Mouse (Mus musculus): Measurements from ENCODE around the gene Pla2g15. TPM values are rescaled to one million over a fixed set of nuclear protein-coding genes. Genes with fewer than 3 reads are reported as not detected.

Pla2g15 gene
- polyA plus RNA-seq, 1 experiment from 2014 or later: 5.1 TPM

- WGBS: 89% methylated on average over 3 of the region's 3 CpGs
- H3K4me2 ChIP-seq (ENCODE audit: low read depth, low read length): no peak overlapping the region
- no peaks in the 10 kb centered on the region for H3K4me1 ChIP-seq (ENCODE audit: control insufficient read depth, insufficient read depth, low read length)
- H3K9me3 ChIP-seq (ENCODE audit: control insufficient read depth, low read length): no peaks in the 10 kb centered on the region
- H3K9ac ChIP-seq (replicated peaks; ENCODE audit: low read depth, low read length): no peak overlapping the region
- no peak for ATAC-seq (ENCODE audit: low read depth)
- H3K27ac ChIP-seq (ENCODE audit: low read depth, low read length): no peak overlapping the region
- H3K36me3 ChIP-seq (ENCODE audit: control insufficient read depth, insufficient read depth, low read length): peaks cover 10% of the 10 kb centered on the region; the same call in 1 of the 2 replicates
- no peak overlapping the region for H3K4me3 ChIP-seq (ENCODE audit: low read depth, low read length)
- no peaks in the 10 kb centered on the region for H3K27me3 ChIP-seq (ENCODE audit: control insufficient read depth, insufficient read depth, low read length)
These were observed 26.8 kb upstream of the Pla2g15 start for GRCm38 (mm10) chr8:106123443-106123842.

- WGBS: 95% methylated on average over 1 of the region's 1 CpGs
- Histone ChIP-seq H3K27me3 (ENCODE audit: control insufficient read depth, insufficient read depth, low read length) (no peaks in the 10 kb centered on the region), H3K4me1 (ENCODE audit: control insufficient read depth, insufficient read depth, low read length) (no peaks in the 10 kb centered on the region), H3K4me3 (ENCODE audit: low read depth, low read length) (no peak overlapping the region), H3K4me2 (ENCODE audit: low read depth, low read length) (no peak overlapping the region), H3K9me3 (ENCODE audit: control insufficient read depth, low read length) (no peaks in the 10 kb centered on the region), H3K36me3 (ENCODE audit: control insufficient read depth, insufficient read depth, low read length) (peaks cover 13% of the 10 kb centered on the region; the same call in 1 of the 2 replicates), H3K27ac (ENCODE audit: low read depth, low read length) (no peak overlapping the region), H3K9ac (replicated peaks; ENCODE audit: low read depth, low read length) (no peak overlapping the region)
- no peak for ATAC-seq (ENCODE audit: low read depth)
These were observed 24.1 kb upstream of the Pla2g15 start for GRCm38 (mm10) chr8:106126055-106126454.

- H3K4me2 ChIP-seq (ENCODE audit: low read depth, low read length): no peak overlapping the region
- H3K4me3 ChIP-seq (ENCODE audit: low read depth, low read length): no peak overlapping the region
- no peaks in the 10 kb centered on the region for H3K9me3 ChIP-seq (ENCODE audit: control insufficient read depth, low read length)
- H3K4me1 ChIP-seq (ENCODE audit: control insufficient read depth, insufficient read depth, low read length): no peaks in the 10 kb centered on the region
- no peak for ATAC-seq (ENCODE audit: low read depth)
- WGBS: 84% methylated on average over 3 of the region's 3 CpGs
- H3K27me3 ChIP-seq (ENCODE audit: control insufficient read depth, insufficient read depth, low read length): no peaks in the 10 kb centered on the region
- no peak overlapping the region for H3K27ac ChIP-seq (ENCODE audit: low read depth, low read length)
- H3K9ac ChIP-seq (replicated peaks; ENCODE audit: low read depth, low read length): no peak overlapping the region
- H3K36me3 ChIP-seq (ENCODE audit: control insufficient read depth, insufficient read depth, low read length): peaks cover 13% of the 10 kb centered on the region; the same call in 1 of the 2 replicates
These were observed 23.1 kb upstream of the Pla2g15 start for GRCm38 (mm10) chr8:106127054-106127453.

DNA sequence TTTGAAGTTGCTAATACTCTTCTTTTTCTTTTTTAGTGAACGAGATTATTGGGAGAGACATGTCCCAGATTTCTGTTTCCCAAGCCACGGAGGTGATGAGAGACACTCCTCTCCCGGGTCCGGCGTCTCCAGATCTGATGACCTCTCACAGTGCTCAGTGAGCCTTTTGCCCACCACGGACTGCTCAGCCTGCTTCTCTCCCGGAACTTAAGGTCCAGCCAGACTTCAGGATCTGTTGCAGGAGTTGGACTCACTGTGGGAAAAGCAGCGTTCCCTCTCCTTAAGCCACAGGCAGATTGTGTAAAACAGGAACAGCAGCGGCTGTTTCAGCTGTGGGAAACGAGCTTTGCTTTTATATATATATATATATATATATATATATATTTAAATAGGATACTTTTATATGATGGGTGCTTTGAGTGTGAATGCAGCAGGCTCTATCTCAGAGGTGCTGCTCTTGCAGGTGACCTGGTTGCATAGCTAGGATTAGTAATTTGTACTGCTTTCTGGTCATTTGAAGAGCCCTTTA lies 22.3 kb upstream of the Pla2g15 start:
- H3K9ac ChIP-seq (replicated peaks; ENCODE audit: low read depth, low read length): no peak overlapping the region
- ATAC-seq (ENCODE audit: low read depth): no peak
- 95% methylated on average over 10 of the region's 10 CpGs for WGBS
- H3K9me3 ChIP-seq (ENCODE audit: control insufficient read depth, low read length): no peaks in the 10 kb centered on the region
- peaks cover 3% of the 10 kb centered on the region; the same call in 1 of the 2 replicates for H3K27me3 ChIP-seq (ENCODE audit: control insufficient read depth, insufficient read depth, low read length)
- no peak overlapping the region for H3K4me3 ChIP-seq (ENCODE audit: low read depth, low read length)
- no peak overlapping the region for H3K27ac ChIP-seq (ENCODE audit: low read depth, low read length)
- no peaks in the 10 kb centered on the region for H3K4me1 ChIP-seq (ENCODE audit: control insufficient read depth, insufficient read depth, low read length)
- no peak overlapping the region for H3K4me2 ChIP-seq (ENCODE audit: low read depth, low read length)
- H3K36me3 ChIP-seq (ENCODE audit: control insufficient read depth, insufficient read depth, low read length): peaks cover 19% of the 10 kb centered on the region

GRCm38 (mm10) chr8:106129232-106129930 lies 20.8 kb upstream of the Pla2g15 start:
- Histone ChIP-seq H3K36me3 (ENCODE audit: control insufficient read depth, insufficient read depth, low read length) (peaks cover 19% of the 10 kb centered on the region), H3K27me3 (ENCODE audit: control insufficient read depth, insufficient read depth, low read length) (peaks cover 16% of the 10 kb centered on the region), H3K9ac (replicated peaks; ENCODE audit: low read depth, low read length) (no peak overlapping the region), H3K4me3 (ENCODE audit: low read depth, low read length) (no peak overlapping the region), H3K27ac (ENCODE audit: low read depth, low read length) (no peak overlapping the region), H3K9me3 (ENCODE audit: control insufficient read depth, low read length) (no peaks in the 10 kb centered on the region), H3K4me1 (ENCODE audit: control insufficient read depth, insufficient read depth, low read length) (no peaks in the 10 kb centered on the region), H3K4me2 (ENCODE audit: low read depth, low read length) (no peak overlapping the region)
- no peak for ATAC-seq (ENCODE audit: low read depth)

DNA sequence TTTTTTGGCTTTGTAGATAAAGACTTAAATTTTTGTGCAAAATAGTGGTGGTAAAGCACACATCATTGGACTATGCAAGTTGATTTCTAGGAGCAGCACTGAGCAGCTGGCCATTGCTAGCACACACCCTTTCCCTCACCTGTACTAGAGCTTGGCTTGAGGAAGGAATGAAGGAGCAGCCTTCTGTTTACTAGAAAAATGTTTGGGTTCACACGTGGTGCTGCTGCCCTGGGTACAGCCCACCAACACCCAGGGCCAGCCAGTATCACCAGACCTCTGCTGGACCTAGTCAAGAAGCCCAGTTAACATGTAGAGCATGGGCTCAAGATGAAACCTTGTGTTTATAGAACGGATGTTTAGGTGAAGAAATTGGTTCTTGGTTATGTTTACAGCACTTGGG lies 20.2 kb upstream of the Pla2g15 start:
- Histone ChIP-seq H3K4me1 (ENCODE audit: control insufficient read depth, insufficient read depth, low read length) (no peaks in the 10 kb centered on the region), H3K27ac (ENCODE audit: low read depth, low read length) (no peak overlapping the region), H3K9ac (replicated peaks; ENCODE audit: low read depth, low read length) (no peak overlapping the region), H3K4me2 (ENCODE audit: low read depth, low read length) (no peak overlapping the region), H3K36me3 (ENCODE audit: control insufficient read depth, insufficient read depth, low read length) (peaks cover 19% of the 10 kb centered on the region), H3K9me3 (ENCODE audit: control insufficient read depth, low read length) (no peaks in the 10 kb centered on the region), H3K4me3 (ENCODE audit: low read depth, low read length) (no peak overlapping the region), H3K27me3 (ENCODE audit: control insufficient read depth, insufficient read depth, low read length) (peaks cover 21% of the 10 kb centered on the region)
- no peak for ATAC-seq (ENCODE audit: low read depth)
- WGBS: 91% methylated on average over 2 of the region's 2 CpGs

GRCm38 (mm10) chr8:106130505-106130904 lies 19.7 kb upstream of the Pla2g15 start:
- H3K9ac ChIP-seq (replicated peaks; ENCODE audit: low read depth, low read length): no peak overlapping the region
- H3K4me2 ChIP-seq (ENCODE audit: low read depth, low read length): no peak overlapping the region
- no peak overlapping the region for H3K4me3 ChIP-seq (ENCODE audit: low read depth, low read length)
- no peaks in the 10 kb centered on the region for H3K9me3 ChIP-seq (ENCODE audit: control insufficient read depth, low read length)
- WGBS: 91% methylated on average over 2 of the region's 2 CpGs
- peaks cover 19% of the 10 kb centered on the region for H3K36me3 ChIP-seq (ENCODE audit: control insufficient read depth, insufficient read depth, low read length)
- ATAC-seq (ENCODE audit: low read depth): no peak
- H3K4me1 ChIP-seq (ENCODE audit: control insufficient read depth, insufficient read depth, low read length): no peaks in the 10 kb centered on the region
- H3K27me3 ChIP-seq (ENCODE audit: control insufficient read depth, insufficient read depth, low read length): peaks cover 26% of the 10 kb centered on the region
- H3K27ac ChIP-seq (ENCODE audit: low read depth, low read length): no peak overlapping the region

- Histone ChIP-seq H3K9me3 (ENCODE audit: control insufficient read depth, low read length) (no peaks in the 10 kb centered on the region), H3K4me2 (ENCODE audit: low read depth, low read length) (no peak overlapping the region), H3K27ac (ENCODE audit: low read depth, low read length) (no peak overlapping the region), H3K36me3 (ENCODE audit: control insufficient read depth, insufficient read depth, low read length) (peaks cover 19% of the 10 kb centered on the region), H3K27me3 (ENCODE audit: control insufficient read depth, insufficient read depth, low read length) (peaks cover 31% of the 10 kb centered on the region), H3K4me1 (ENCODE audit: control insufficient read depth, insufficient read depth, low read length) (peaks cover 3% of the 10 kb centered on the region; the same call in 1 of the 2 replicates), H3K9ac (replicated peaks; ENCODE audit: low read depth, low read length) (no peak overlapping the region), H3K4me3 (ENCODE audit: low read depth, low read length) (no peak overlapping the region)
- WGBS: 92% methylated on average over 4 of the region's 4 CpGs
- no peak for ATAC-seq (ENCODE audit: low read depth)
These were observed 19.2 kb upstream of the Pla2g15 start for GRCm38 (mm10) chr8:106131021-106131420.

DNA sequence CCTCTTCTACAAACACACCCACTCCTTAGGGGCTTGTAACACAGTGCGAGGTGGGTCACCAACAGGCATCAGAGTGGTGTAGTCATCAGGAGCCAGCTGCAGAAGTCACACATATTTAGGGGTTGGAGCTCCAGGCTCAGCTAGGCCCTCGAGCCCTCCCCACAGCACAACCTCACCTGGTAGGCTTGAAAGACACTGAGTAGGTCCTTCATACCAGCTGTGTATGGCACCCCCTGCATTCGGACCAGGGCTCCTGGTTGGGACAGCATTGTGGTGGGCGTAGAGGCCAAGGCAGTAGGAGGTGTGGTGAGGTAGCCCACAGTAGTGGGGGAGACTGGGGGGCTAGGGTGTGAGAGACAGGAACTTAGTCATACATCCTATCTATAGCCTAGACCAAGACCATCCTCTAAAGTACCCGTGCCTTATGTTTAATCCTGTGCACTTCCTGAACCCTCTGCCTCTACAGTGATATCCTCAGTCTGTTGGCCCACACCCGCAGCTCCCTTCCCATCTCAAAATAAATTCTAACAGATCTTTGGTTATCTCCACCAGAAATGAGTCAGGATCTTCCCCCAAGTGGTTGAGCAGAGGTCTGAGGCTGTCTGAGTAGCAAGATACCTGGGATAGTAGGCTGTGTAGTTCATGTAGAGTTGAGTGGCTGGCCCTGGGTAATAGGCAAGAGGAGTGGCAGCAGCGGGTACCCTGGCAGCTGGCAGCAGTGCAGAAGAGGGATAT lies 18.5 kb upstream of the Pla2g15 start:
- no peak for ATAC-seq (ENCODE audit: low read depth)
- Histone ChIP-seq H3K27me3 (ENCODE audit: control insufficient read depth, insufficient read depth, low read length) (peaks cover 37% of the 10 kb centered on the region), H3K27ac (ENCODE audit: low read depth, low read length) (no peak overlapping the region), H3K4me3 (ENCODE audit: low read depth, low read length) (no peak overlapping the region), H3K4me2 (ENCODE audit: low read depth, low read length) (no peak overlapping the region), H3K9ac (replicated peaks; ENCODE audit: low read depth, low read length) (no peak overlapping the region), H3K4me1 (ENCODE audit: control insufficient read depth, insufficient read depth, low read length) (peaks cover 8% of the 10 kb centered on the region; the same call in 1 of the 2 replicates), H3K36me3 (ENCODE audit: control insufficient read depth, insufficient read depth, low read length) (peaks cover 19% of the 10 kb centered on the region), H3K9me3 (ENCODE audit: control insufficient read depth, low read length) (no peaks in the 10 kb centered on the region)
- 93% methylated on average over 7 of the region's 7 CpGs for WGBS
